Mouse (Mus musculus): Measurements from ENCODE around the gene Nwd2.

The Nwd2 gene

DNA sequence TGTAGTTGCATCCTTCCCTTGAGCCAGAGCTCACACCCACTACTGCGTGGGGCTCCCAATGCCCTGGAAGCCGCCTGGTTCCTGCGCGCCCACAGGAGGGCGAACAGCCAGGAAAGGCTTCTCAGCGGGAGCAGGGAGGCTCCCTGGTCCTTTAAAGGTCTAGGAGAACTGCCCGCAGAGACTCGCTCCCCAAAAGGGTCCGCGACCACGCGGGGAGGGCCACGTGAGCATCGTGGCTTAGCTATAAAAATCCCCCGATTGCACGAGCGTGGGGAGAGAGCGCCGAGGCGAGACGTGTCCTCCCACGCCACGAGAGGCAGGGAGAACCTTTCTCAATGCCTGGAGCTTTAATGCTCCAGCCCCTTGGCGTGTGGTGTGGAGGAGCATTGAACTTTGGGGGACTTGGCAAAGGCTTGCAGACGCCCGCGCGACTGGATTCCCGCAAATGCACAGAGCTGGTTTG is at the start of gene Nwd2:
Nwd2 (plus strand) TSS at position 33 of the 463 bp plus-strand sequence.
- no peak for DNase-seq (ENCODE audit: low read depth, low spot score)

DNA sequence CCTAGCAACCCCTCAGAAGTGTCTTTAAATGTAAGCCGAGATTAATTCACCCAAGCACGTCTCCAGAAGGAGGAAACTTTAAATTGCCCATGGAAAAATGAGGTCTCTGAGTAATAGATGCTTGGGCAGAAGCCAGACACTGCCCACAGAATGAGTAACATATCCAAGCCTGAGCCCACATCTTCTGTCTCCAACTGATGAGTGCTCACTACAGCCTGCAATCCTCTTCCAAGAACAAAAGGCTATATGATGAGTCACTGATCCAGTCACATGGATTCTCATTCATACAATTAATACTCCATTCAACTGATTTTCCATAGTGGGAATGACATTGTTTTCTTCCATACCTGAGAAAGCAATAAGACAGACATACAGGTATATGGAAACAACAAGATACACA is 41.5 kb upstream of the Nwd2 start:
- peak; percentile 56 for DNase-seq (ENCODE audit: low read depth, low spot score)

- no peak for DNase-seq (ENCODE audit: low read depth, low spot score)
Observed at GRCm38 (mm10) chr5:63616792-63617668, 31.9 kb upstream of the Nwd2 start.

DNA sequence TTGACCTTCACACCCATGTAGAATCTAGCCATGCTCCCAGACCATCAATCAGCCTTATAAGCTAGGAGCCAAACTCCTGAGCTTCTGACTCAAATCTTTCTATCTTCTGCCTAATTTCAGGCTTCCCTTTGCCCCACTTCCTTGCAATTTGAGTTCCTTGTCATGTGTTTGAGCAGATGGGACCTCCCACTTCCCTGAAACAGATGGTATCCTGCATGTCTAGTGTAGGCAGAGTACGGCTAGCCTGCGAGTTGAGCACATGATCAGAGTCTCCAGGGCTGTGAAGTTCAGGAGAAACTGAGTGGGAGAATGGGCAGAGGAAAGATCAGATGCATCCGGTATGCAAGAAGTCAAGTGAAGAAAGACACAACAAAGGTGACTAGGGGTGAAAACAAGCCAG is 24.8 kb upstream of the Nwd2 start:
- peak; percentile 88 for DNase-seq (ENCODE audit: low read depth, low spot score)

GRCm38 (mm10) chr5:63627832-63628530 is 20.9 kb upstream of the Nwd2 start:
- no peak for DNase-seq (ENCODE audit: low read depth, low spot score)

DNA sequence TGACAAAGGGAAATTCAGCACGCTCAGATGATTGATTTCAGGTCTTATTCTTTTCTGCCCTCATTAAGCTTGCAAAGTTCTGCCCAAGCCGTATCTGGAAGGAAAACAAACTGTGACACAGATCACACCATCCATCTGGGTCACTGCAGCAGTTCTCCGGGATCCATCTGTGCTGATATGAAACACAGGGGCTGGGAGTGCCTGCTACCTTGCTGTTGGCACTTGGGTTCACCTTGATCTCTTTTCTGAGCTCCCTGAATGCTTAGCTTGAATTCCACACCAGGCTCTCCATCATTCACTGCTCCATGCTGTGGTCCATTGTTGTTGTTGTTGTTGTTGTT is 20.4 kb upstream of the Nwd2 start:
- no peak for DNase-seq (ENCODE audit: low read depth, low spot score)

DNA sequence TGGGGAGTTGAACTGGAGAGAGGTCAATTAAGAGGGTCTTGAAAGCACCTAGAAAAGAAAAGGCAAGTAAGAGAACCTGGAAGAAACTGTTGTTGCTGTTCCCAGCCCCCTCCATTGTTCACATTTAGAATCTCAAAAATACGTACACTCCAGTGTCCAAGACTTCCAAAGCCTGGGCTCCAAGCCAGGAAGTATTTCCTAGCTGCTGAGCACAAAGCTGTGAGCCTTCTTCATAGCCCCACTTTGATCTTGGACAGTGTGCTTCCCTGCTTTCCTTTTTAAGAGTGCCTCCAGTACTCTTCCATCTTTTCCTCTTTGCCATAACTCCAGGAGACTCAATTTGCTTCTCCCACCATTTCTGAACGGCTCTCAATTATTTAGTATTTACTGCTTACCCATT is 14.3 kb upstream of the Nwd2 start:
- DNase-seq (ENCODE audit: low read depth, low spot score): no peak

- peak; percentile 67 for DNase-seq (ENCODE audit: low read depth, low spot score)
Observed at GRCm38 (mm10) chr5:63648187-63648586, 715 bp upstream of the Nwd2 start.

- no peak for DNase-seq (ENCODE audit: low read depth, low spot score)
Observed at GRCm38 (mm10) chr5:63649533-63650464, 897 bp downstream of the Nwd2 start.

- no peak for DNase-seq (ENCODE audit: low read depth, low spot score)
Observed at GRCm38 (mm10) chr5:63651813-63652212, 2.9 kb downstream of the Nwd2 start.

GRCm38 (mm10) chr5:63652705-63653104 is 3.8 kb downstream of the Nwd2 start:
- DNase-seq (ENCODE audit: low read depth, low spot score): no peak

- no peak for DNase-seq (ENCODE audit: low read depth, low spot score)
Observed at GRCm38 (mm10) chr5:63666884-63667283, 18.0 kb downstream of the Nwd2 start.

- DNase-seq (ENCODE audit: low read depth, low spot score): no peak
Observed at GRCm38 (mm10) chr5:63675934-63676333, 27.0 kb downstream of the Nwd2 start.

- DNase-seq (ENCODE audit: low read depth, low spot score): peak; percentile 29
Observed at GRCm38 (mm10) chr5:63689084-63689483, 40.2 kb downstream of the Nwd2 start.

- peak; percentile 23 for DNase-seq (ENCODE audit: low read depth, low spot score)
Observed at GRCm38 (mm10) chr5:63696784-63697183, 47.9 kb downstream of the Nwd2 start.

DNA sequence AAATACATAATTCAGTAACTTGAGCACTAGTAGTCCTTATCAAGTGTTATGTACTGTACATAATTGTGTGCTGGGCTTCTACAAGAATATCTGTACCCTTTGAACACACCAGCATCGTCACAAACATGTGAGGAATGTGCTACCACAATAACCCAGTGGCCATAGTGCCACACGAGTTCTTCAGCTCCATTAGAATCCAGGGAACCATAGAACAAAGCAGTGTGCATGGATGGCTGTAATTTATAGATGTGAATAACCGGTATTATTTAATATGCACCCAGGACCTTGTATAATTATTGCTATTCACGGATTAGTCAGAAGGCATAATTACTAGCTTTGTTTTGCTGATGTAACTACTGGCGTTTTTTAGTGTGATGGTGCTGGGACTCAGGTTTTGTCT is 48.3 kb downstream of the Nwd2 start:
- DNase-seq (ENCODE audit: low read depth, low spot score): no peak

DNA sequence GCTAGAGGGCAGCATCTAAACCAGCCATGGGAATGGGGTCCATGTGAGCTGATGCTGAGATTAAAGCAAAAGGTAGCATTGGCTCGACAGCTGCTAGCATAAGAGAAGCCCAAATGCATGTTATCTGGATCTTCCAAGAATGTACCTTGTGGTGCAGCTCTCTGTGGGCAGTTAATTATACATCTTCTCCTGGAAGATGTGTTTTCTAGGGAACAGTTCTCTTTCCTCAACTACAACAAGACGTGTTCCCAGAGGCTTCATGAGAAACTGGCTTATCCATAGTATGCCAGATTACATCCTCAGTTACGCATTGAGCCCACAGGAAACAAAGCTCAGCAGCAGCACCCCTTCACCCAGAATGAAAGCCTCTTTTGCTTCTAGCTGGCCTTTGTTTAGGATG is 80.1 kb downstream of the Nwd2 start:
- DNase-seq (ENCODE audit: low read depth, low spot score): peak; percentile 12

DNA sequence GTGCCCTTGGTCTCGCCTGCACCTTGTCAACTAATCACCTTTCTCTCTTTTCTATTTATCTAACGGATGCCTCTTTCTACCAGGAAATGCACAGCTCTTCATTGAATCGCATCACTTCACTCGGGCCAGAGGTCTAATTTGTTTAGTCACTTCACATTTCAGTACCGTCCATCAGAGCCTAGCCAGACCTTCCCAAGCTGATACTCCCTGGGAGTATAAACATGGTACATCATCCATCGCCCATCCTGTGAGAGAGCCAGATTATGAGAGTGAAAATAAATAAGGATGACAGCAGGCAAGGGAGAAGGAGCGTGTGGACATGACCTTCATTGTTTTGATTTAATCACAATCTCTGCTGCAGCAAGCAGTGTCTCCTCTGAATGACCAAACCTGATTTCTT is 86.6 kb downstream of the Nwd2 start:
- DNase-seq (ENCODE audit: low read depth, low spot score): no peak

DNA sequence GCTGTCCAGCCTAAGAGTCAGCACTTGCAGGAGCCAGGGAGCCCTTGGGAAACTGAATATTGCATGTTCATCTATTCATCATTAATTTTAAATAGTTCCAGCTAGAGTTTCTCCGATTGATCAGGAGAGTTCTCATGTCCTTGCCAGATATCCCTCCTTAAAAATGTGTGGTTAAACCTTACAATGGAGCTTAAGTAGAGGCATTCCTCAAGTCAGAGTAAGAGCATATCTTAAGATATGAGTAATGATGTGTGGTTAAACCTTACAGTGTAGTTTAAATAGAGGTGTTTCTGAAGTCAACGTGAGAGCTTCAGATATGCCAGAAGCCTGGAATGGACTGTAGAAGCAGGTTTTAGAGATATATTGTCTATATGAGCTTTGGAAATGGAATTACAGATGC is 94.5 kb downstream of the Nwd2 start:
- no peak for DNase-seq (ENCODE audit: low read depth, low spot score)

DNA sequence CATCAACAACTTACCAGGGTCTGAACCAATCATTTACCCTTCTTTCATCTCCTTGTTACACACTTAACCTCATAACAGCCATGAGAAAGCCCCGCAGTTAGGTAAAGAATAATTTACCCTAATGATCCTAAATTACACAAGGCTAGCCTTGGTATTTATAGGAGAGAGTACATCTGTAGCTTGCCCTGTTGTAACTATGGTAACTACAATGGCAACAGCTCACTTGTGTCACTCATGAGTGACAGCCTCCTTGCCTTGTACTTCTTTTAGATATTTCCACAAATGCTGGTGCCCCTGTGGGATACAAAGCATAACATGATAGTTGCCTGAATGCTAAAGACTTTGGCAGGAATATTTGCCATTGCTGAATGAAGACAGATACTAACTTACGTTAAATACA is 99.4 kb downstream of the Nwd2 start:
- no peak for DNase-seq (ENCODE audit: low read depth, low spot score)

GRCm38 (mm10) chr5:63748759-63749158 is 99.9 kb downstream of the Nwd2 start:
- DNase-seq (ENCODE audit: low read depth, low spot score): no peak

All from telencephalon, adult 2 months (tissue).